Mouse (Mus musculus): Measurements from ENCODE around the gene Cars2. TPM values are rescaled to one million over a fixed set of nuclear protein-coding genes. Genes with fewer than 3 reads are reported as not detected.

Cars2 gene
- polyA plus RNA-seq (2014; fragmentation: Illumina TruSeq; extraction: RNeasy Lipid Tissue Mini Kit (QIAGEN cat#74804); ENCODE audit: low read depth, low replicate concordance): 6.3 TPM

GRCm38 (mm10) chr8:11550281-11550948, at the start of gene Cars2:
Gene Cars2, minus strand, starts transcription at chr8:11550783.

GRCm38 (mm10) chr8:11554799-11555719, 4.5 kb upstream of the Cars2 start, which contains the start of gene Ing1:
Gene Ing1, plus strand, starts transcription at chr8:11555571.

GRCm38 (mm10) chr8:11497017-11497990, 53.3 kb downstream of the Cars2 start, which contains the start of gene Naxd:
Gene Naxd, plus strand, starts transcription at chr8:11497506.

GRCm38 (mm10) chr8:11477811-11478761, 72.5 kb downstream of the Cars2 start, which contains the start of gene Rab20:
Gene Rab20, minus strand, starts transcription at chr8:11478710.

Other genes with a start within 250 kb of the Cars2 start
- gene Col4a2, start 238.0 kb downstream of the Cars2 start, polyA plus RNA-seq (2014; fragmentation: Illumina TruSeq; extraction: RNeasy Lipid Tissue Mini Kit (QIAGEN cat#74804); ENCODE audit: low read depth, low replicate concordance): 0.61 TPM
- gene Col4a1, start 238.0 kb downstream of the Cars2 start, polyA plus RNA-seq (2014; fragmentation: Illumina TruSeq; extraction: RNeasy Lipid Tissue Mini Kit (QIAGEN cat#74804); ENCODE audit: low read depth, low replicate concordance): 4.0 TPM
- gene Rab20, start 72.1 kb downstream of the Cars2 start, polyA plus RNA-seq (2014; fragmentation: Illumina TruSeq; extraction: RNeasy Lipid Tissue Mini Kit (QIAGEN cat#74804); ENCODE audit: low read depth, low replicate concordance): 2.1 TPM
- gene Naxd, start 53.3 kb downstream of the Cars2 start, polyA plus RNA-seq (2014; fragmentation: Illumina TruSeq; extraction: RNeasy Lipid Tissue Mini Kit (QIAGEN cat#74804); ENCODE audit: low read depth, low replicate concordance): 15.0 TPM
- 9.4 TPM for gene Ing1, start 4.8 kb upstream of the Cars2 start, polyA plus RNA-seq (2014; fragmentation: Illumina TruSeq; extraction: RNeasy Lipid Tissue Mini Kit (QIAGEN cat#74804); ENCODE audit: low read depth, low replicate concordance)
- 6.1 TPM for gene Ankrd10, start 85.0 kb upstream of the Cars2 start, polyA plus RNA-seq (2014; fragmentation: Illumina TruSeq; extraction: RNeasy Lipid Tissue Mini Kit (QIAGEN cat#74804); ENCODE audit: low read depth, low replicate concordance)
- not detected for gene 1700016D06Rik, start 150.3 kb upstream of the Cars2 start, polyA plus RNA-seq (2014; fragmentation: Illumina TruSeq; extraction: RNeasy Lipid Tissue Mini Kit (QIAGEN cat#74804); ENCODE audit: low read depth, low replicate concordance)
- gene Arhgef7, start 176.9 kb upstream of the Cars2 start, polyA plus RNA-seq (2014; fragmentation: Illumina TruSeq; extraction: RNeasy Lipid Tissue Mini Kit (QIAGEN cat#74804); ENCODE audit: low read depth, low replicate concordance): 6.4 TPM

Data from liver, adult 10 weeks (tissue).